Mouse (Mus musculus) G1E (cell line): ENCODE measurements at regions not wholly inside any gene's neighbourhood (a gene's known extent, or its start where the extent isn't known, plus 50 kb on each side); places are given as distances from the start of the nearest gene placed in this dataset.

ENCODE experiments used
- CTCF ChIP-seq: IDR thresholded peaks from 2 replicates; pipeline ENCODE4 v1.5.1; 2012; ENCODE audit warnings: low read depth, low read length, inconsistent platforms, mixed read lengths
- GATA1 ChIP-seq: IDR thresholded peaks from 2 replicates; pipeline ENCODE4 v1.6.1; 2012; ENCODE audit warnings: borderline replicate concordance, low read length, inconsistent platforms, mixed read lengths
- GATA2 ChIP-seq: IDR thresholded peaks from 2 replicates; pipeline ENCODE4 v1.6.1; 2012; ENCODE audit warnings: low read depth, low read length, inconsistent platforms, borderline replicate concordance
- TAL1 ChIP-seq: conservative IDR thresholded peaks from 2 replicates; pipeline ENCODE4 v1.6.1; 2012; ENCODE audit warnings: low read depth, low read length, inconsistent platforms, mixed read lengths

DNA sequence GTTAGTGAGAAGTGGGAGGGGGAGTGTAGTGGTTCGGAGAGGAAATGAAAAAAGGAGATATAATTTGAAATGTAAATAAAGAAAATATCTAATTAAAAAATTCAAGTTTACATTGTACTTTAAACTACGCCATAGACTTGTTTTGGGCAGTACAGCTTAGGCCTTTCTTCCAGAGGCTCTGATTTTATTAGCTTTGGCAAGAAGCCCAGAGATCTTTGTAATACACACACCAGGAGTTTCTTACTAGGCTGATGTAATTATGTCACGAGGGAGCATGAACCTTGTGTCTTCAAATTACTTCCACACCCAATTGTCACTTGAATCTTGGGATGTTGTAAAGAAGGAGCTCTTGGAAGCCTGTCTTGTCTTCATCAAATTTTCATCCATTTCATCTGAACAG lies 292.6 kb downstream of the Eepd1 start:
- no peak for TF ChIP-seq GATA2
- TF ChIP-seq CTCF = no peak
- TF ChIP-seq GATA1 = no peak
- TF ChIP-seq TAL1 = no peak
